Mouse (Mus musculus) E14TG2a.4 (cell line): ENCODE measurements around the gene Abhd14b.

Source experiments
- CTCF ChIP-seq: conservative IDR thresholded peaks from 2 replicates; pipeline ENCODE4 v1.5.1; 2014; ENCODE audit warnings: low read length
- POU5F1 ChIP-seq: IDR thresholded peaks from 2 replicates; pipeline ENCODE4 v1.6.1; 2014; ENCODE audit warnings: low read length, borderline replicate concordance

GRCm38 (mm10) chr9:106430015-106430264, 17.3 kb upstream of the Abhd14b start:
- TF ChIP-seq CTCF, result no peak
- TF ChIP-seq POU5F1, result no peak
